Mouse (Mus musculus) ES-E14 (cell line): Measurements from ENCODE around the gene Hvcn1. TPM values are rescaled to one million over a fixed set of nuclear protein-coding genes. Genes with fewer than 3 reads are reported as not detected.

Experiments
- DNase-seq: peaks from one replicate; pipeline ENCODE4 v3.0.0-alpha.2; 2013; ENCODE audit warnings: low read depth, low spot score
- H3K27ac ChIP-seq: 2 replicates; pipeline ENCODE4 v1.5.1; 2012; ENCODE audit warnings: low read depth, mild to moderate bottlenecking, low read length, moderate library complexity, mixed read lengths; ENCODE audit not compliant: poor library complexity, insufficient read depth, severe bottlenecking
- H3K36me3 ChIP-seq: 2 replicates; pipeline ENCODE4 v1.6.1; 2012; ENCODE audit warnings: mild to moderate bottlenecking, low read length, moderate library complexity, mixed read lengths; ENCODE audit not compliant: control insufficient read depth, poor library complexity, insufficient read depth, severe bottlenecking
- H3K4me1 ChIP-seq, 2 experiments: fragments of 150-350 bp in 1 of 2; sonication (generic) in 1 of 2; 2 replicates each; pipeline ENCODE4 v1.6.1; 2012; ENCODE audit warnings: low read length in 2 of 2, mild to moderate bottlenecking in 1 of 2, mixed read lengths in 1 of 2; ENCODE audit not compliant: control insufficient read depth in 2 of 2, insufficient read depth in 2 of 2, poor library complexity in 1 of 2
- H3K4me3 ChIP-seq, 2 experiments: fragments of 150-350 bp in 1 of 2; sonication (generic) in 1 of 2; 2 replicates each; pipeline ENCODE4 v1.5.1; 2012; ENCODE audit warnings: low read length in 2 of 2, low read depth in 1 of 2, mild to moderate bottlenecking in 1 of 2, mixed read lengths in 1 of 2; ENCODE audit not compliant: insufficient read depth in 1 of 2, poor library complexity in 1 of 2, severe bottlenecking in 1 of 2
- H3K9ac ChIP-seq: 2 replicates; pipeline ENCODE4 v1.6.1; 2012; ENCODE audit warnings: low read depth, mild to moderate bottlenecking, low read length, mixed read lengths; ENCODE audit not compliant: poor library complexity, insufficient read depth, severe bottlenecking
- H3K9me3 ChIP-seq: fragments of 150-350 bp; sonication (generic); 2 replicates; pipeline ENCODE4 v1.6.1; 2012; ENCODE audit warnings: low read depth, mild to moderate bottlenecking, low read length; ENCODE audit not compliant: control insufficient read depth, insufficient read depth
- CHD2 ChIP-seq: IDR thresholded peaks from 2 replicates; pipeline ENCODE4 v1.6.1; 2014; ENCODE audit warnings: mild to moderate bottlenecking, low read depth, low read length, inconsistent platforms
- HCFC1 ChIP-seq: IDR thresholded peaks from 2 replicates; pipeline ENCODE4 v1.6.1; 2012; ENCODE audit warnings: low read length, inconsistent platforms, borderline replicate concordance; ENCODE audit not compliant: insufficient read depth
- MAFK ChIP-seq: IDR thresholded peaks from 2 replicates; pipeline ENCODE4 v1.6.1; 2014; ENCODE audit warnings: mild to moderate bottlenecking, low read depth, low read length, inconsistent platforms; ENCODE audit not compliant: insufficient read depth
- ZC3H11A ChIP-seq: IDR thresholded peaks from 2 replicates; pipeline ENCODE4 v1.6.1; 2012; ENCODE audit warnings: low read depth, mild to moderate bottlenecking, inconsistent platforms, low read length, borderline replicate concordance
- ZNF384 ChIP-seq: IDR thresholded peaks from 2 replicates; pipeline ENCODE4 v1.6.1; 2012; ENCODE audit warnings: low read depth, low read length, inconsistent platforms
- in situ Hi-C, 2 experiments: fragments of 600-800 bp; cut with MboI; formaldehyde crosslinking; loops; one replicate each; pipeline ENCODE4 v1.15.1; 2025; ENCODE audit warnings: low sequenced_read_pairs in 2 of 2, inconsistent platforms in 1 of 2; ENCODE audit not compliant: unreplicated experiment in 2 of 2
- total RNA-seq: library from RNA; depleted of rRNA; stranded (reverse); fragments of 300-350 nt; gene quantifications from 2 replicates; pipeline ENCODE4 v1.2.3, GENCODE M21; 2012; rRNA removed

Hvcn1 gene
- 35.7 and 39.3 TPM in 2 replicates for total RNA-seq

DNA sequence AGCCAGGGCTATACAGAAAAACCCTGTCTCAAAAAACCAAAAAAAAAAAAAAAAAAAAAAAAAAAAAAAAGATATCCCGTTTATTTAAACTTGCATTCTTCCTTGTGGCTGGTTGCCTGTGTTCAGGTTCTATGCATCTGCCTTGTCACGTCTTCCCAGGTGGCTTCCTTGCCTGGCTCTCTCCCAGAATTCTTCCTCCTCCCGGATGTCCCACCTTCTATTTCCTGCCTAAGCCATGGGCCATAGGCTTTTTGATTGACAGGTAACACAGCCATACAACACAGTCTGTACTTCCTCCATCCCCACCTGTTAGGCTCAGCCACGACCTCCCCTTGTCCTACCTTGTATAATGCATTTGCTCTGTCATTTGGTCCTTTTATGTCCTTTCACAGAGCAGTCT is at the start of gene Hvcn1:
Gene Hvcn1, plus strand, starts transcription at position 330 of the 400 bp plus-strand sequence.
- Histone ChIP-seq H3K9ac (peak within 1 kb of the TSS; percentile 77), H3K9me3 (no peaks in the 10 kb centered on the region), H3K36me3 (peaks cover 3% of the 10 kb centered on the region; the same call in 1 of the 2 replicates), H3K4me3 (peak within 1 kb of the TSS; percentile 83 to 92), H3K27ac (no peak within 1 kb of the TSS), H3K4me1 (peaks cover 9 to 18% of the 10 kb centered on the region in 2 experiments; a peak in 3 of 4 replicates)
- in situ Hi-C loops, result no loop called here
- TF ChIP-seq CHD2 (peak; percentile 85), HCFC1 (no peak), ZNF384 (peak; percentile 90), MAFK (0 out of 2 replicates have a peak, but pooled peaks have one; percentile 36), ZC3H11A (no peak)
- DNase-seq, result peak; percentile 70

DNA sequence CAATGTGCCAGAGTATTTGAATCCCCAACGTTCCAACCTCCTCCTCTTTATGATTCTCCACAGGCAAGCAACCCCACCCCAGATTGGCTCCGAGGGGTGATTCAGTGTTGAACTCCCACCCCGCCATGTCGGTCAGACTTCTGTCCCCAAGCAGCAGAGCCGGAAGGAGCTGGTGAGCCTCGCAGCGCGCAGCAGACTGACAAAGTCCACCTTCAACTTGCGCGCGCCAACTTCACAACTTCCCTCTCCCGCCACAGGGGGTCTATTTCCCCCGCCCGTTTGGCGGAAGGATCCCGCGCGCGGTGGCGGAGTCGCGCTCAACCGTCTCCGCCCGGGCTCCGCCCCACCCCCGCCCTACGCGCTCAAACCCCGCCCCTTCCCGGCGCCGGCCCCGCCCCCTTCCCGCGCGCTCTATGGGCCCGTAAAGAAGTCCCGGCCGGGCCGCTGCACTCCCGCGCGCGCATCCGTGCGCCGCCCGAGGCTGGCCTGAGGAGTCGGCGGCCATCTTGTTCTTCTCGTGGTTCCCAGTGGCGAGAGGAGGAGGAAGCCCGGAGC is 48.7 kb upstream of the Hvcn1 start, which contains the start of gene Ppp1cc:
Gene Ppp1cc, plus strand, starts transcription at position 452 of the 555 bp plus-strand sequence.
- peak within 1 kb of the TSS; percentile 88 for H3K9ac ChIP-seq
- H3K9me3 ChIP-seq, result no peaks in the 10 kb centered on the region
- peaks cover 13 to 38% of the 10 kb centered on the region in 2 experiments for H3K4me1 ChIP-seq
- peak within 1 kb of the TSS; percentile 80 to 87 for H3K4me3 ChIP-seq
- H3K27ac ChIP-seq, result peak within 1 kb of the TSS; percentile 90
- in situ Hi-C loops, result no loop called here
- peak; percentile 90 for DNase-seq
- no peak for TF ChIP-seq HCFC1
- TF ChIP-seq CHD2, result peak; percentile 20; the same call in 1 of the 2 replicates
- H3K36me3 ChIP-seq, result peaks cover 25% of the 10 kb centered on the region

DNA sequence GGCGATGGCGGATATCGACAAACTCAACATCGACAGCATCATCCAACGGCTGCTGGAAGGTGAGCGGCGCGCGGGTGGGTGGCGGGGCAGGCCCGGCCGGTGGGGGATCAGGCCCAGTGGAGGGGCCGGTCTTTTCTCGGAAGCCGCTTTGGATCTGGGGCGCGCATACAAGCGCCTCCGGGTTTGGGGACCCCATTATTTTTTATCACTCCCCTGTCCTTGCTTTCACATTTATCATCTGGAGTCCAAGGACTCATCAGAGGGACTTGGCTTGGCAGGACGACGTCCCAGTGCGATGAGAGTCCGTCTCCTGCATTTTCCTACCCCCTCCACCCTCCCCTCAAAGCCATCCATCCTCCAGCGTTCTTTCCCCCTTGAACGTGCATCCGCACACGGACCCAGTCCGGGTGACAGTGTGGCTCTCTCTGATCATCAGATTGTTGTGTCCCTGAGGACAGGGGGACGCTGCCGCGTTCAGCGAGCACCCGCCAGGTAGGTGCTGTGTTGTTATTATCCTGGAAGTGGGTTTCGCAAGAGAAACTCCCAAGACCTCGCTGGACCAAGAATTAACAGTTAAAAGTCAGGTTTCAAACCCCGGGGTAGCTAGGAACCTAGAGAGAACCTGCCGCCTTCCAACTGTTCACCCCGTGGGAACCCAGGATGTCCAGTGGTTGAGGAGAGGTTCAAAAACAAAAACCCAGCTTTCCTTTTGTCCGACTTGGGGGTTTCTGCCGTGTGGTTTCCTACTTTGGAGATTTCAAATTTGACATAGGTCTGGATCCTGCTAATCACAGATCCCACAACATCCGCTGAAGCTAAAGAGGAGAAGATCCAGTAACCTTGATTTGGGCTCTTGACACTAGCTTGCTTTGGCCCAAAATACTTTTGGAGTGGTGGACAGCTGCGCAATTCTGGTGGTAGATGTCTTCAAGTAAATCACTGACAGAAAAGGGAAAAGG is 47.8 kb upstream of the Hvcn1 start:
- peak overlapping the region; percentile 80 to 87 for H3K4me3 ChIP-seq
- H3K9ac ChIP-seq, result peak overlapping the region; percentile 88
- TF ChIP-seq HCFC1 (no peak), ZC3H11A (no peak), ZNF384 (no peak), CHD2 (no peak), MAFK (no peak)
- DNase-seq, result no peak
- peak overlapping the region; percentile 85 for H3K27ac ChIP-seq
- in situ Hi-C loops, result no loop called here
- no peaks in the 10 kb centered on the region for H3K9me3 ChIP-seq
- H3K4me1 ChIP-seq, result peaks cover 12 to 41% of the 10 kb centered on the region in 2 experiments
- peaks cover 33% of the 10 kb centered on the region for H3K36me3 ChIP-seq

DNA sequence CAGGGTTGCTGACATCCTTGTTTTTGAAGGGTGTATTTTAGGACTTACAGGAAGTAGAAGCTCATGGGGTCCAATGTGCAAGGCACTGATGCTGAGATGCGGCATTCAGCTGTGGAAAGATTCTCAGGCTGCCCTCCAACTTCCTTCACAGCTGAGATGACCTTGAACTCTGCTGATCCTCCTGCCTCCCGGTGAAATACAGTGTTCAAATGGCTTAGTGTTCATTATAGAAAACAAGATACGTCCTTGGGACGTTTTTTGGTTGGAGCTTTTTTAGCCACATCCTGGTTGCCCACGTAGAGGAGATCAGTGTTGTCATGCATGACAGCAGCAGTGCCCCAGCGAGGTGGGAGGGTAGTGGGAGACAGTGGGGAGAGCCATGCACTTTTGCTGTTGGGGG is 43.4 kb upstream of the Hvcn1 start:
- DNase-seq, result no peak
- Histone ChIP-seq H3K9ac (no peak overlapping the region), H3K4me1 (peaks cover 7 to 28% of the 10 kb centered on the region in 2 experiments), H3K36me3 (peaks cover 62% of the 10 kb centered on the region), H3K9me3 (no peaks in the 10 kb centered on the region), H3K27ac (no peak overlapping the region), H3K4me3 (no peak overlapping the region)
- in situ Hi-C loops, result no loop called here
- no peak for TF ChIP-seq MAFK
- TF ChIP-seq ZC3H11A, result no peak
- no peak for TF ChIP-seq HCFC1
- TF ChIP-seq CHD2, result no peak
- TF ChIP-seq ZNF384, result no peak
